Mouse (Mus musculus) spleen, adult 2 months (tissue): ENCODE results near the gene Fmn2. TPM values are rescaled to one million over a fixed set of nuclear protein-coding genes. Genes with fewer than 3 reads are reported as not detected.
A peak's percentile ranks its signal among the peaks of the same experiment; 100 is the strongest.

ENCODE experiments used
- DNase-seq, 2 experiments: peaks; one replicate each; pipeline versions ENCODE4 v3.0.0 to v3.0.0-alpha.2; 2012 to 2021; ENCODE audit warnings: low spot score in 2 of 2, low read depth in 1 of 2
- H3K27ac ChIP-seq: fragments of 200-500 bp; 2 replicates; pipeline ENCODE4 v1.5.1; 2012; ENCODE audit warnings: low read length, inconsistent platforms; ENCODE audit not compliant: insufficient read depth
- H3K27me3 ChIP-seq: fragments of 200-500 bp; 2 replicates; pipeline ENCODE4 v1.6.1; 2012; ENCODE audit warnings: mild to moderate bottlenecking, moderate library complexity, low read length, inconsistent platforms; ENCODE audit not compliant: control insufficient read depth, insufficient read depth
- H3K36me3 ChIP-seq: fragments of 200-500 bp; 2 replicates; pipeline ENCODE4 v1.6.1; 2012; ENCODE audit warnings: mild to moderate bottlenecking, low read length, inconsistent platforms; ENCODE audit not compliant: control insufficient read depth, insufficient read depth
- H3K4me1 ChIP-seq: fragments of 200-500 bp; 2 replicates; pipeline ENCODE4 v1.6.1; 2011; ENCODE audit warnings: inconsistent platforms; ENCODE audit not compliant: control insufficient read depth, insufficient read depth, insufficient read length
- H3K4me3 ChIP-seq: fragments of 200-500 bp; 2 replicates; pipeline ENCODE4 v1.5.1; 2011; ENCODE audit warnings: mild to moderate bottlenecking, inconsistent platforms; ENCODE audit not compliant: insufficient read depth, insufficient read length; ENCODE audit errors: extremely low read depth
- CTCF ChIP-seq: fragments of 200-500 bp; IDR thresholded peaks from 2 replicates; pipeline ENCODE4 v1.5.1; 2011; ENCODE audit warnings: mild to moderate bottlenecking, inconsistent platforms; ENCODE audit not compliant: insufficient read depth, insufficient read length, insufficient replicate concordance; ENCODE audit errors: extremely low read depth
- POLR2A ChIP-seq: fragments of 200-500 bp; IDR thresholded peaks from 2 replicates; pipeline ENCODE4 v1.6.1; 2011; ENCODE audit warnings: low read depth, low read length, inconsistent platforms
- WGBS: fragments of 180-500 bp; shearing (Covaris S2); methylation state at CpG from one replicate; pipeline ENCODE4 v1.1.7; 2018; 5-methylcytosine and 5-hydroxymethylcytosine counted together
- polyA plus RNA-seq: library from polyadenylated mRNA; depleted of rRNA; stranded (reverse); fragments of >200 nt; gene quantifications from 2 replicates; pipeline ENCODE4 v1.2.3, GENCODE M21; 2012

Fmn2 gene
- polyA plus RNA-seq, 1 experiment, result 0.06 TPM

DNA sequence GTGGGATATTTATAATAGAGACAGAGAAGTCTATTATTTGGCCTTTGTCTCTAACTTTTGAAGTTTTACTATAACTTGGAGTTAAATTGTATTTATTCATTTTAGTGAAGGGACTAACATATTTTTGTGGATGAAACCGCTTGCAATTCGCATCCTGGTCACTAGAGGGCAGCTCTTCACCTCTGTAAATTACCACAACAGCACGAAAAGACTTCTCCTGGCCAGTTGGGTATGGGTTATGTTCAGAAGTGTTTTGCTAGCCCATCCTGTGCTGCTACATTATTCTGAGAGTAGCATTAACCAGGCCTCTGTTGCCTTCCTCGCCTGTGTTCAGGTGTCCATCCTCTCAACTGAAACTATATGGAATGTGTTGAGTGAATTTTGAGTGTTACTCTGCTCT is 93.4 kb downstream of the Fmn2 start:
- Histone ChIP-seq H3K27ac (no peak overlapping the region), H3K36me3 (no peaks in the 10 kb centered on the region), H3K4me3 (no peak overlapping the region), H3K4me1 (no peaks in the 10 kb centered on the region), H3K27me3 (no peaks in the 10 kb centered on the region)
- DNase-seq, result peak in 1 of 2 experiments; percentile 35
- WGBS, result 7% methylated on average over 4 of the region's 4 CpGs
- TF ChIP-seq POLR2A (no peak), CTCF (peak; percentile 54; the same call in 1 of the 2 replicates)

DNA sequence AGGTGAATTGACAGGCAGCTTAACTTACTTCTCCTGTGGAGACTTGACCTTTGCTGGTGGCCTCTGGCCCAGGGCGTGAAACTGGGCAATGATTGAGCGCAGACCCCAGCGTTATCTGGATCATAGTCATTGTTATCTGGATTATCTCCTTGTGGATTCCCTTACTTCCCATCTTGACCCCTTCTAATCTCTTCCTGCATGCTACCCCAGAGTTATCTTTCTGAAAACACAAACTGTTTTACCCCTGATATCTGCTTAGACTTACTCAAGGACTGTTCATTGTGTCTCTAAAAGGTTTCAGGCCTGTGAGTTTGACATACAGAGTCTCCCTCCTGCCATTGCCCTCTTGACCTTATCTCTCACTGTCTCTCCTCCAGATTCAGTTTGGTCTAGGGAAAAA is 95.9 kb downstream of the Fmn2 start:
- no peak for DNase-seq
- TF ChIP-seq POLR2A (no peak), CTCF (no peak)
- H3K36me3 ChIP-seq, result no peaks in the 10 kb centered on the region
- WGBS, result 88% methylated on average over 3 of the region's 3 CpGs
- H3K4me1 ChIP-seq, result no peaks in the 10 kb centered on the region
- H3K4me3 ChIP-seq, result no peak overlapping the region
- H3K27ac ChIP-seq, result no peak overlapping the region
- H3K27me3 ChIP-seq, result no peaks in the 10 kb centered on the region

DNA sequence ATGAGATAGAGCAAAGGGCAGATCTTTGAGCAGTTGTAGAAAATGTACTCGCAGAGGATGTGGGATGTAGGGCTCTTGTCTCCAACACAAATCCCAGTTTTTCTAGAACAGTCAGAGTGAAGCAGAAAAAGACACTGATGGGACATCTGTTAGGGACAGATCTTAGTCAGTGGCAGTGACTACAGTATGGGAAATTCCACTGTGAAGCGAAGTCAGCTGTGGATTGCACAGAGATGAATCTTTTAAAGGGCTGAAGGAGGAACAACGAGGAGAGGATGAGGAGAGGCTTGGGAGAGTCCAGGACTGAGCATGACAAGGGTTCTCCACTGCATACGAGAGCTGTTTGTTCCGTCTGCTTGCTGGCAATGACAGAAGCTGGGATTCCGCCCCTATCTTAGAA is 96.6 kb downstream of the Fmn2 start:
- Histone ChIP-seq H3K4me1 (no peaks in the 10 kb centered on the region), H3K27ac (no peak overlapping the region), H3K4me3 (no peak overlapping the region), H3K36me3 (no peaks in the 10 kb centered on the region), H3K27me3 (no peaks in the 10 kb centered on the region)
- 80% methylated on average over 6 of the region's 6 CpGs for WGBS
- no peak for DNase-seq
- TF ChIP-seq POLR2A (no peak), CTCF (no peak)

DNA sequence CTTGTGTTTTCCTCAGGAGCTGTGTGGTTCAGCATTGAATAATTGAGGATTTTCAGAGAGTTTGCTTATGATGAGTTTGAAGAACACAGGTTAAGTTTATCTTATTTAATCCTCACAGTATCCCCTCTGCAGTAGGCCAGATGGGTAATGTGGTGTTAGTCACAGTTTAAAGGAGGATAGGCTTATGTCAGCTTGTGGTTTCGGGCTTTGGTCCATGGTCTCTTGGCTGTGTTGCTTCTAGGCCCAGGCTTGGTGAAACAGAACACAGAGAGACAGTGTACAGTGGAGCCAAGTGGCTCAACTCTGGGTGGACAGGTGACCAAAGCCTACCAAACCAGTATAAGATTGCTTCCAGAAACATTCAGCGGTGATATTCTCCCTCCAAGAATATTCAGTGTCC is 98.4 kb downstream of the Fmn2 start:
- H3K4me1 ChIP-seq, result no peaks in the 10 kb centered on the region
- no peak for DNase-seq
- H3K36me3 ChIP-seq, result no peaks in the 10 kb centered on the region
- no peak overlapping the region for H3K4me3 ChIP-seq
- TF ChIP-seq POLR2A (no peak), CTCF (no peak)
- 95% methylated on average over 2 of the region's 2 CpGs for WGBS
- H3K27me3 ChIP-seq, result no peaks in the 10 kb centered on the region
- H3K27ac ChIP-seq, result no peak overlapping the region

DNA sequence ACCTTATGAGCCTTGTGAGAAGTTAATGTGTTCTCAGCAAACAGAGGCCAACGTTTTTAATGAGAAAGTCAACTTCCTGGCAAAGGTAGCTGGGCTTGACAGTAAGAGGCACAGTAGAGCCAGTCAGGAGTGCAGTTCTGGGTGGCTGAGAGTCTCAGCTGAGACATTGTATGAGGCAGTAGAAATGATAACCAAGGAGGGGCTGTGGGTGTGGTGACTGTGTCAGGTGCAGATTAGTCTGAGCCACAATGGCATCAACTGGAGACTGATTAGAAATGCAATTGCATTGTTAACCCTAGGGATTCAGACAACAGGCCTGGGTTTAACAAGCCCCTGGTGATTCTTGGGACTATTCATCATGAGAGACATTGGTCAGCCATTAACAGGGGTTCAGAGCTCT is 99.0 kb downstream of the Fmn2 start:
- Histone ChIP-seq H3K36me3 (no peaks in the 10 kb centered on the region), H3K4me3 (no peak overlapping the region), H3K4me1 (no peaks in the 10 kb centered on the region), H3K27ac (no peak overlapping the region), H3K27me3 (no peaks in the 10 kb centered on the region)
- WGBS, result 26% methylated on average over 1 of the region's 1 CpGs
- TF ChIP-seq POLR2A (no peak), CTCF (no peak)
- DNase-seq, result no peak

DNA sequence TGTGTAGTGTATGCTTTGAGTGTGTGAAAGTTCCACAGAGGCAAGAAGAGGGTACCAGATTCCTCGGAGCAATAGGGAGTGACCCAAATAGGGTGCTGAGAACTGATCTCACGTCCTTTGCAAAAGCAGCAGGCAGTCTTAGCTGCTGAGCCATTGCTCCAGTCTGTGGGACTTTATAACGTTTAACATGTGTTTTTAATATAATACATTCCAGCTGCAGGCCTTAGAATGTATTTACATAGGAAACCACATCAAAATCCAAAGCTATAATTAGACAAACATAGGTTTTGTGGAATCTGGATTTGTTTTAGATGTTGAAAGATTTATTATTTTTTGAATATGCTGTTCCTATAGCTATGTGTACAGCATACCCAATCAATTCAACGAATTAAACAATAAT is 115.7 kb downstream of the Fmn2 start:
- no peaks in the 10 kb centered on the region for H3K4me1 ChIP-seq
- no peak overlapping the region for H3K27ac ChIP-seq
- TF ChIP-seq POLR2A (no peak), CTCF (no peak)
- WGBS, result 69% methylated on average over 4 of the region's 4 CpGs
- no peaks in the 10 kb centered on the region for H3K36me3 ChIP-seq
- no peaks in the 10 kb centered on the region for H3K27me3 ChIP-seq
- no peak for DNase-seq
- no peak overlapping the region for H3K4me3 ChIP-seq

DNA sequence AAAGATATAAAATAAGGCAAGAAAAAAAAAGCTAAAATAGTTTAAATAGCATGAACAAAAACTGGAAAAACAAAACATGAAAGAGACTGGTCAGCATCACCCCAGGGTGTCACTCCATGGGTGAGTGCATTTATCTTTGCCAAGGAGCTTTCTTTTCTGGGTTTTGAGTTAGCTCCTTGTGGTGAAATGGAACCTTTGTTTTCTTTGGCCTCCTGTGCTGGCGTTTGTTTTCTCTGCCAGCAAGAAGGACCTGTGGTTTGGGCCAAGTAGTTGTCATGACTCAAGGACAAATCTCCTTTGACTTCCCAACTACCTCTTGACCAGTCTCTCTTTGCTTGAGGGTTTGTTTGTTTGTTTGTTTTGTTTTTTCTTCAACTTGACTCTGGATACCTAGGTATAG is 119.9 kb downstream of the Fmn2 start:
- DNase-seq, result no peak
- Histone ChIP-seq H3K27me3 (no peaks in the 10 kb centered on the region), H3K27ac (no peak overlapping the region), H3K36me3 (no peaks in the 10 kb centered on the region), H3K4me3 (no peak overlapping the region), H3K4me1 (no peaks in the 10 kb centered on the region)
- 59% methylated on average over 1 of the region's 1 CpGs for WGBS
- TF ChIP-seq CTCF (no peak), POLR2A (no peak)

DNA sequence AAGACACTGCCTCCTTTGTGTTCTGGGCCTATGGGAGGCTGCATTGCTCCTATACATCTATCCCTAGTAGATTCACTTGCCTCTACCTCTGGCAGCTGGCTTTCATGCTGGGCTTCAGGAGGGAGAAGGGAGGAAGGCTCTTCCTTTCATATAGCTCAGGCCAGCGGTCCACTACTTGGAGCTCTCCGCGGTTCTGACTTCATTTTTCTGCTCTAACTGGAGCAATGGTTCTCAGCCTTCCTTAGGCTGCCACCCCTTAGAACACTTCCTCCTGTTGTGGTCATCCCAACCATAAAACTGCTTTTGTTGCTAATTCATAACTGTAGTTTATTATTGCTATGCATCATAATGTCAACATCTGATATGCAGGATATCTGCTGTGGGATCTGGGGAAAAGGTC is 121.4 kb downstream of the Fmn2 start:
- H3K4me3 ChIP-seq, result no peak overlapping the region
- no peaks in the 10 kb centered on the region; the same call in 1 of the 2 replicates for H3K4me1 ChIP-seq
- H3K36me3 ChIP-seq, result no peaks in the 10 kb centered on the region
- TF ChIP-seq POLR2A, result no peak
- no peak for TF ChIP-seq CTCF
- DNase-seq, result no peak
- H3K27me3 ChIP-seq, result no peaks in the 10 kb centered on the region
- H3K27ac ChIP-seq, result no peak overlapping the region
- WGBS, result 45% methylated on average over 3 of the region's 3 CpGs
